Mouse (Mus musculus) MEL (cell line): ENCODE results near the gene Trap1a. TPM values are rescaled to one million over a fixed set of nuclear protein-coding genes. Genes with fewer than 3 reads are reported as not detected.
A peak's percentile ranks its signal among the peaks of the same experiment; 100 is the strongest.

Experiments
- DNase-seq: peaks from one replicate; pipeline ENCODE4 v3.0.0; 2011; ENCODE audit warnings: low read depth, low spot score
- H3K27ac ChIP-seq: 2 replicates; pipeline ENCODE4 v1.5.1; 2012; ENCODE audit warnings: low read depth, mild to moderate bottlenecking, control low read depth, low read length, moderate library complexity; ENCODE audit not compliant: control insufficient read depth
- H3K27me3 ChIP-seq, 2 experiments: fragments of 150-350 bp in 1 of 2; sonication (generic) in 1 of 2; 2 replicates each; pipeline ENCODE4 v1.6.1; 2012; ENCODE audit warnings: low read length in 2 of 2, mild to moderate bottlenecking in 2 of 2, improper control_type of control experiment in 1 of 2, moderate library complexity in 1 of 2; ENCODE audit not compliant: insufficient read depth in 2 of 2, control insufficient read depth in 1 of 2
- H3K36me3 ChIP-seq, 2 experiments: 2 replicates each; pipeline ENCODE4 v1.6.1; 2012 to 2014; ENCODE audit warnings: low read length in 2 of 2, improper control_type of control experiment in 1 of 2, inconsistent platforms in 1 of 2, mild to moderate bottlenecking in 1 of 2; ENCODE audit not compliant: insufficient read depth in 2 of 2, control insufficient read depth in 1 of 2
- H3K4me1 ChIP-seq, 2 experiments: fragments of 150-350 bp in 1 of 2; sonication (generic) in 1 of 2; 2 replicates each; pipeline ENCODE4 v1.6.1; 2012; ENCODE audit warnings: low read length in 2 of 2, improper control_type of control experiment in 1 of 2, mild to moderate bottlenecking in 1 of 2; ENCODE audit not compliant: insufficient read depth in 2 of 2, control insufficient read depth in 1 of 2
- H3K4me3 ChIP-seq, 2 experiments: fragments of 150-350 bp in 1 of 2; sonication (generic) in 1 of 2; 2 replicates each; pipeline ENCODE4 v1.5.1; 2012; ENCODE audit warnings: low read depth in 2 of 2, low read length in 2 of 2, mild to moderate bottlenecking in 2 of 2, moderate library complexity in 2 of 2, control low read depth in 1 of 2, improper control_type of control experiment in 1 of 2; ENCODE audit not compliant: control insufficient read depth in 1 of 2, insufficient read depth in 1 of 2
- H3K79me2 ChIP-seq: 2 replicates; pipeline ENCODE4 v1.6.1; 2012; ENCODE audit warnings: mild to moderate bottlenecking, low read length, moderate library complexity; ENCODE audit not compliant: control insufficient read depth, poor library complexity, insufficient read depth
- H3K9ac ChIP-seq: 2 replicates; pipeline ENCODE4 v1.6.1; 2012; ENCODE audit warnings: low read depth, mild to moderate bottlenecking, control low read depth, low read length, moderate library complexity; ENCODE audit not compliant: control insufficient read depth, poor library complexity, severe bottlenecking
- H3K9me3 ChIP-seq: fragments of 150-350 bp; sonication (generic); replicated peaks from 2 replicates; pipeline ENCODE4 v1.6.1; 2012; ENCODE audit warnings: mild to moderate bottlenecking, low read length, improper control_type of control experiment, moderate library complexity; ENCODE audit not compliant: insufficient read depth
- CHD1 ChIP-seq: IDR thresholded peaks from 2 replicates; pipeline ENCODE4 v1.6.1; 2012; ENCODE audit warnings: low read depth, mild to moderate bottlenecking, inconsistent platforms, low read length, improper control_type of control experiment
- CHD2 ChIP-seq: IDR thresholded peaks from 2 replicates; pipeline ENCODE4 v1.6.1; 2011; ENCODE audit warnings: low read length, improper control_type of control experiment
- CTCF ChIP-seq, 3 experiments: IDR thresholded peaks in 2 of 3; conservative IDR thresholded peaks in 1 of 3; 2 replicates each; pipeline ENCODE4 v1.5.1; 2011 to 2012; ENCODE audit warnings: low read length in 3 of 3, low read depth in 2 of 3, mild to moderate bottlenecking in 2 of 3, improper control_type of control experiment in 1 of 3, inconsistent platforms in 1 of 3, mixed read lengths in 1 of 3, moderate library complexity in 1 of 3; ENCODE audit not compliant: control insufficient read depth in 1 of 3, insufficient read depth in 1 of 3, poor library complexity in 1 of 3, severe bottlenecking in 1 of 3
- E2F4 ChIP-seq: IDR thresholded peaks from 2 replicates; pipeline ENCODE4 v1.6.1; 2011; ENCODE audit warnings: low read depth, low read length, improper control_type of control experiment, borderline replicate concordance
- ELF1 ChIP-seq: IDR thresholded peaks from 2 replicates; pipeline ENCODE4 v1.6.1; 2014; ENCODE audit warnings: low read depth, mild to moderate bottlenecking, inconsistent platforms, low read length, improper control_type of control experiment, moderate library complexity
- EP300 ChIP-seq, 2 experiments: IDR thresholded peaks; 2 replicates each; pipeline ENCODE4 v1.6.1; 2011; ENCODE audit warnings: improper control_type of control experiment in 2 of 2, low read length in 2 of 2, low read depth in 1 of 2, mild to moderate bottlenecking in 1 of 2
- ETS1 ChIP-seq: IDR thresholded peaks from 2 replicates; pipeline ENCODE4 v1.6.1; 2012; ENCODE audit warnings: low read depth, mild to moderate bottlenecking, inconsistent platforms, low read length, improper control_type of control experiment, moderate library complexity
- GATA1 ChIP-seq: IDR thresholded peaks from 2 replicates; pipeline ENCODE4 v1.6.1; 2011; ENCODE audit warnings: low read depth, low read length, improper control_type of control experiment
- HCFC1 ChIP-seq: IDR thresholded peaks from 2 replicates; pipeline ENCODE4 v1.6.1; 2012; ENCODE audit warnings: low read depth, mild to moderate bottlenecking, inconsistent platforms, low read length, improper control_type of control experiment, moderate library complexity
- MAX ChIP-seq: IDR thresholded peaks from 2 replicates; pipeline ENCODE4 v1.6.1; 2011; ENCODE audit warnings: low read length, improper control_type of control experiment
- MEF2A ChIP-seq: IDR thresholded peaks from 2 replicates; pipeline ENCODE4 v1.6.1; 2014; ENCODE audit warnings: low read depth, mild to moderate bottlenecking, inconsistent platforms, low read length, improper control_type of control experiment; ENCODE audit not compliant: poor library complexity, insufficient replicate concordance, severe bottlenecking; ENCODE audit errors: extremely low read depth
- MXI1 ChIP-seq: IDR thresholded peaks from 2 replicates; pipeline ENCODE4 v1.6.1; 2011; ENCODE audit warnings: mild to moderate bottlenecking, low read depth, low read length, improper control_type of control experiment
- MYB ChIP-seq: IDR thresholded peaks from 2 replicates; pipeline ENCODE4 v1.6.1; 2011; ENCODE audit warnings: mild to moderate bottlenecking, low read depth, low read length, improper control_type of control experiment
- MYC ChIP-seq: IDR thresholded peaks from 2 replicates; pipeline ENCODE4 v1.6.1; 2011; ENCODE audit warnings: low read depth, mild to moderate bottlenecking, low read length, improper control_type of control experiment, moderate library complexity
- NRF1 ChIP-seq: IDR thresholded peaks from 2 replicates; pipeline ENCODE4 v1.6.1; 2014; ENCODE audit warnings: low read depth, mild to moderate bottlenecking, inconsistent platforms, low read length, improper control_type of control experiment, moderate library complexity; ENCODE audit not compliant: poor library complexity, insufficient read depth, severe bottlenecking
- POLR2A ChIP-seq, 2 experiments: IDR thresholded peaks; 2 replicates each; pipeline ENCODE4 v1.6.1; 2011 to 2012; ENCODE audit warnings: low read length in 2 of 2, mild to moderate bottlenecking in 2 of 2, control low read depth in 1 of 2, improper control_type of control experiment in 1 of 2, low read depth in 1 of 2, moderate library complexity in 1 of 2; ENCODE audit not compliant: control insufficient read depth in 1 of 2, insufficient read depth in 1 of 2, poor library complexity in 1 of 2
- POLR2AphosphoS2 ChIP-seq: IDR thresholded peaks from 2 replicates; pipeline ENCODE4 v1.6.1; 2011; ENCODE audit warnings: low read length, improper control_type of control experiment
- POLR2AphosphoS5 ChIP-seq: IDR thresholded peaks from 2 replicates; pipeline ENCODE4 v1.6.1; 2012; ENCODE audit warnings: low read depth, borderline replicate concordance, mild to moderate bottlenecking, inconsistent platforms, low read length, moderate library complexity, mixed read lengths
- RAD21 ChIP-seq: IDR thresholded peaks from 2 replicates; pipeline ENCODE4 v1.6.1; 2011; ENCODE audit warnings: mild to moderate bottlenecking, low read depth, low read length, improper control_type of control experiment
- RCOR1 ChIP-seq: IDR thresholded peaks from 2 replicates; pipeline ENCODE4 v1.6.1; 2012; ENCODE audit warnings: low read depth, mild to moderate bottlenecking, inconsistent platforms, low read length, improper control_type of control experiment
- TBP ChIP-seq: IDR thresholded peaks from 2 replicates; pipeline ENCODE4 v1.8.0; 2011; ENCODE audit warnings: low read depth, low read length, improper control_type of control experiment
- TCF12 ChIP-seq: IDR thresholded peaks from 2 replicates; pipeline ENCODE4 v1.6.1; 2014; ENCODE audit warnings: low read depth, mild to moderate bottlenecking, inconsistent platforms, low read length, improper control_type of control experiment, moderate library complexity
- UBTF ChIP-seq: IDR thresholded peaks from 2 replicates; pipeline ENCODE4 v1.6.1; 2012; ENCODE audit warnings: low read depth, mild to moderate bottlenecking, inconsistent platforms, low read length, improper control_type of control experiment, moderate library complexity, borderline replicate concordance; ENCODE audit not compliant: insufficient read depth
- USF1 ChIP-seq: IDR thresholded peaks from 2 replicates; pipeline ENCODE4 v1.6.1; 2014; ENCODE audit warnings: low read depth, mild to moderate bottlenecking, inconsistent platforms, low read length, improper control_type of control experiment, moderate library complexity
- USF2 ChIP-seq, 2 experiments: IDR thresholded peaks; 2 replicates each; pipeline ENCODE4 v1.6.1; 2011 to 2012; ENCODE audit warnings: improper control_type of control experiment in 2 of 2, low read length in 2 of 2, borderline replicate concordance in 1 of 2, inconsistent platforms in 1 of 2, low read depth in 1 of 2, mild to moderate bottlenecking in 1 of 2; ENCODE audit not compliant: insufficient read depth in 1 of 2
- ZC3H11A ChIP-seq: IDR thresholded peaks from 2 replicates; pipeline ENCODE4 v1.6.1; 2012; ENCODE audit warnings: low read depth, mild to moderate bottlenecking, inconsistent platforms, low read length, improper control_type of control experiment
- ZKSCAN1 ChIP-seq: IDR thresholded peaks from 2 replicates; pipeline ENCODE4 v1.6.1; 2012; ENCODE audit warnings: low read depth, mild to moderate bottlenecking, inconsistent platforms, low read length, improper control_type of control experiment, moderate library complexity
- ZMIZ1 ChIP-seq: IDR thresholded peaks from 2 replicates; pipeline ENCODE4 v1.6.1; 2012; ENCODE audit warnings: low read depth, mild to moderate bottlenecking, inconsistent platforms, low read length, improper control_type of control experiment, moderate library complexity
- ZNF384 ChIP-seq: IDR thresholded peaks from 2 replicates; pipeline ENCODE4 v1.6.1; 2012; ENCODE audit warnings: low read depth, mild to moderate bottlenecking, inconsistent platforms, low read length, improper control_type of control experiment
- polyA plus RNA-seq, 2 experiments: library from polyadenylated mRNA; stranded (reverse) in 1 of 2; unstranded in 1 of 2; fragments of >175 nt in 1 of 2; fragments of >200 nt in 1 of 2; gene quantifications; 2 replicates each; pipeline versions ENCODE4 v1.2.1 to v1.2.4; 2012; ENCODE audit warnings: low replicate concordance in 2 of 2, low read depth in 1 of 2; ENCODE audit not compliant: insufficient read length in 2 of 2, insufficient read depth in 1 of 2, missing spikeins in 1 of 2
- total RNA-seq: library from RNA; depleted of rRNA; stranded (reverse); fragments of 300-350 nt; gene quantifications from 2 replicates; pipeline ENCODE4 v1.2.3, GENCODE M21; 2012

Gene Trap1a
- total and polyA plus RNA-seq, 3 experiments = 383 to 548 TPM; not detected in 1

DNA sequence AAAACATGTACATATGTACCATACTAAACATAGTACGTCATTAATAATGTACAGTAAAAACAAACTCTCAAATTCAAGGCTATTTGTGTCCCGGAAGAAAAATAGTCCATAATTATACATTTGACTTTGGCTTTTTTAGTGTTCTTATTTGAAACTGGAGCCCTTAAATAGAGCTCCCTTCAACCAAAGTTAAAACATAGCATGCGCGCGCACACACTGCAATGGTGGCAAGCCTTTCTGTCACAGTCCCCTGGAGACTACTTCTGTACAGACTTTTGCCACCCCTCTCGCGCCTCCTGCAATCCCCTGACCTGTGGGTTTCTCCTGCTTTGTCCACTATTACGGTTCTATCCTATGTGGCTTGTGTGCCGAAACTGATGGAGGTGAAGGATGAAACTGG is 900 bp upstream of the Trap1a start:
- peak; percentile 82 for DNase-seq
- Histone ChIP-seq H3K9me3 (no peaks in the 10 kb centered on the region), H3K36me3 (peaks cover 0 to 17% of the 10 kb centered on the region in 2 experiments; a peak in 3 of 4 replicates), H3K79me2 (peaks cover 28% of the 10 kb centered on the region)
- TF ChIP-seq ZC3H11A (no peak), ZNF384 (no peak), MXI1 (no peak; the same call in 1 of the 2 replicates), MYC (0 out of 2 replicates have a peak, but pooled peaks have one; percentile 32), CTCF (IDR thresholded peaks at IDR 0.05 in 2 of 3, conservative IDR thresholded peaks at IDR 0.05 in 1 of 3; ENCODE audit: control insufficient read depth in 1 of 3, insufficient read depth in 1 of 3, low read depth in 2 of 3, low read length in 3 of 3, poor library complexity in 1 of 3, severe bottlenecking in 1 of 3) (no peak), POLR2AphosphoS2 (no peak), CHD2 (no peak), POLR2A (IDR thresholded peaks at IDR 0.05; ENCODE audit: control insufficient read depth in 1 of 2, insufficient read depth in 1 of 2, low read depth in 1 of 2, low read length in 2 of 2, poor library complexity in 1 of 2) (peak in 1 of 2 experiments; percentile 37; a peak in 1 of 4 replicates), MYB (no peak), ETS1 (no peak), GATA1 (no peak), POLR2AphosphoS5 (no peak), CHD1 (no peak), TBP (peak; percentile 73), RCOR1 (no peak), NRF1 (peak; percentile 61; the same call in 1 of the 2 replicates), EP300 (IDR thresholded peaks at IDR 0.05; ENCODE audit: low read depth in 1 of 2, low read length in 2 of 2) (no peak), ZKSCAN1 (no peak), UBTF (no peak), MAX (no peak), ZMIZ1 (no peak), MEF2A (no peak), HCFC1 (0 out of 2 replicates have a peak, but pooled peaks have one; percentile 41), USF2 (IDR thresholded peaks at IDR 0.05; ENCODE audit: borderline replicate concordance in 1 of 2, insufficient read depth in 1 of 2, low read depth in 1 of 2, low read length in 2 of 2) (no peak), TCF12 (no peak; the same call in 1 of the 2 replicates), ELF1 (no peak), USF1 (no peak), RAD21 (no peak), E2F4 (0 out of 2 replicates have a peak, but pooled peaks have one; percentile 1)
- TF ChIP-seq, all 39 proteins: peak for 6
- Histone ChIP-seq H3K4me1 (peaks cover 0 to 13% of the 10 kb centered on the region in 2 experiments; a peak in 2 of 4 replicates), H3K27me3 (no peaks in the 10 kb centered on the region), H3K9ac (peak overlapping the region; percentile 82), H3K27ac (peak overlapping the region; percentile 97), H3K4me3 (peak overlapping the region; percentile 54 to 61)
